Mouse (Mus musculus): ENCODE measurements around the gene Dennd5b. TPM values are rescaled to one million over a fixed set of nuclear protein-coding genes. Genes with fewer than 3 reads are reported as not detected.
"Not testable (repeated sequence)": the region's sequence is repeated elsewhere in the genome, so short reads cannot be mapped to it uniquely, and the experiment has no call there.

Gene Dennd5b
- polyA plus RNA-seq, 1 experiment from 2014 or later: 10.3 TPM

GRCm38 (mm10) chr6:148944767-148945508, 156.5 kb downstream of the Dennd5b start:
- H3K9ac ChIP-seq: peak overlapping the region; percentile 97
- H3K9me3 ChIP-seq (replicated peaks): no peaks in the 10 kb centered on the region
- peaks cover 24% of the 10 kb centered on the region for H3K4me1 ChIP-seq (replicated peaks)
- H3K4me2 ChIP-seq: peak overlapping the region; percentile 82
- no peaks in the 10 kb centered on the region for H3K27me3 ChIP-seq (replicated peaks)
- ATAC-seq (ENCODE audit: insufficient number of reproducible peaks, low FRiP score): peak; percentile 74
- peak overlapping the region; percentile 95 for H3K27ac ChIP-seq (ENCODE audit: poor library complexity, severe bottlenecking)
- H3K4me3 ChIP-seq: peak overlapping the region; percentile 66
- WGBS: under 1% methylated on average over 92 of the region's 92 CpGs
- H3K36me3 ChIP-seq: peaks cover 7% of the 10 kb centered on the region

GRCm38 (mm10) chr6:148944344-148944766, 157.1 kb downstream of the Dennd5b start:
- Histone ChIP-seq H3K27ac (ENCODE audit: poor library complexity, severe bottlenecking) (peak overlapping the region; percentile 95), H3K27me3 (replicated peaks) (no peaks in the 10 kb centered on the region), H3K4me3 (peak overlapping the region; percentile 66), H3K9me3 (replicated peaks) (no peaks in the 10 kb centered on the region), H3K4me1 (replicated peaks) (peaks cover 24% of the 10 kb centered on the region), H3K36me3 (peaks cover 7% of the 10 kb centered on the region), H3K4me2 (peak overlapping the region; percentile 82), H3K9ac (peak overlapping the region; percentile 97)
- ATAC-seq (ENCODE audit: insufficient number of reproducible peaks, low FRiP score): no peak; the same call in none of the 2 replicates
- 0% methylated on average over 30 of the region's 30 CpGs for WGBS

- Histone ChIP-seq H3K27ac (ENCODE audit: poor library complexity, severe bottlenecking) (no peak overlapping the region), H3K9ac (peak overlapping the region; percentile 97), H3K4me3 (peak overlapping the region; percentile 66), H3K36me3 (peaks cover 7% of the 10 kb centered on the region), H3K27me3 (replicated peaks) (no peaks in the 10 kb centered on the region), H3K4me2 (peak overlapping the region; percentile 82), H3K4me1 (replicated peaks) (peaks cover 24% of the 10 kb centered on the region), H3K9me3 (replicated peaks) (no peaks in the 10 kb centered on the region)
- 23% methylated on average over 3 of the region's 3 CpGs for WGBS
- ATAC-seq (ENCODE audit: insufficient number of reproducible peaks, low FRiP score): no peak
These were observed 157.8 kb downstream of the Dennd5b start for GRCm38 (mm10) chr6:148943695-148944094.

GRCm38 (mm10) chr6:148942406-148942805, 159.1 kb downstream of the Dennd5b start:
- WGBS: 76% methylated on average over 4 of the region's 4 CpGs
- Histone ChIP-seq H3K4me3 (no peak overlapping the region), H3K4me2 (no peak overlapping the region), H3K9me3 (replicated peaks) (no peaks in the 10 kb centered on the region), H3K27me3 (replicated peaks) (no peaks in the 10 kb centered on the region), H3K36me3 (peaks cover 7% of the 10 kb centered on the region), H3K27ac (ENCODE audit: poor library complexity, severe bottlenecking) (no peak overlapping the region), H3K4me1 (replicated peaks) (peaks cover 24% of the 10 kb centered on the region), H3K9ac (no peak overlapping the region)
- no peak for ATAC-seq (ENCODE audit: insufficient number of reproducible peaks, low FRiP score)

GRCm38 (mm10) chr6:148941880-148942279, 159.6 kb downstream of the Dennd5b start:
- no peak overlapping the region for H3K9ac ChIP-seq
- H3K27ac ChIP-seq (ENCODE audit: poor library complexity, severe bottlenecking): no peak overlapping the region
- no peaks in the 10 kb centered on the region for H3K9me3 ChIP-seq (replicated peaks)
- ATAC-seq (ENCODE audit: insufficient number of reproducible peaks, low FRiP score): no peak
- peaks cover 7% of the 10 kb centered on the region for H3K36me3 ChIP-seq
- H3K27me3 ChIP-seq (replicated peaks): no peaks in the 10 kb centered on the region
- no peak overlapping the region for H3K4me3 ChIP-seq
- no peak overlapping the region for H3K4me2 ChIP-seq
- 59% methylated on average over 5 of the region's 5 CpGs for WGBS
- peaks cover 21% of the 10 kb centered on the region for H3K4me1 ChIP-seq (replicated peaks)

GRCm38 (mm10) chr6:148940383-148940782, 161.1 kb downstream of the Dennd5b start:
- not testable (repeated sequence) for H3K4me2 ChIP-seq; H3K4me3 ChIP-seq; H3K36me3 ChIP-seq; H3K27me3 ChIP-seq (replicated peaks); ATAC-seq (ENCODE audit: insufficient number of reproducible peaks, low FRiP score); H3K9me3 ChIP-seq (replicated peaks); H3K27ac ChIP-seq (ENCODE audit: poor library complexity, severe bottlenecking); H3K9ac ChIP-seq
- whole genome bisulfite sequencing: 76% methylated on average over 2 of the region's 3 CpGs
- H3K4me1 ChIP-seq (replicated peaks): peaks cover 23% of the 10 kb centered on the region

Other genes starting within 250 kb of the Dennd5b start
- 18.0 and 18.3 TPM in 2 replicates for gene Caprin2, start 205.4 kb downstream of the Dennd5b start, polyA plus RNA-seq (2016; fragmentation: Nextera tagmentation; extraction: Ambion mirVana)
- gene Sinhcaf, start 155.2 kb downstream of the Dennd5b start, polyA plus RNA-seq (2016; fragmentation: Nextera tagmentation; extraction: Ambion mirVana): 90.9 and 95.6 TPM in 2 replicates
- gene Gm10203, start 28.5 kb upstream of the Dennd5b start, polyA plus RNA-seq (2016; fragmentation: Nextera tagmentation; extraction: Ambion mirVana): not detected in 2 replicates
- 15.6 and 17.4 TPM in 2 replicates for gene Etfbkmt, start 38.2 kb upstream of the Dennd5b start, polyA plus RNA-seq (2016; fragmentation: Nextera tagmentation; extraction: Ambion mirVana)
- 21.2 and 27.4 TPM in 2 replicates for gene Amn1, start 87.0 kb upstream of the Dennd5b start, polyA plus RNA-seq (2016; fragmentation: Nextera tagmentation; extraction: Ambion mirVana)
- 30.6 and 33.3 TPM in 2 replicates for gene Resf1, start 207.7 kb upstream of the Dennd5b start, polyA plus RNA-seq (2016; fragmentation: Nextera tagmentation; extraction: Ambion mirVana)

All from heart, embryonic 12.5 days (tissue).